ENCODE assay signal across 9 mouse cellular contexts in the genomic region with DNA sequence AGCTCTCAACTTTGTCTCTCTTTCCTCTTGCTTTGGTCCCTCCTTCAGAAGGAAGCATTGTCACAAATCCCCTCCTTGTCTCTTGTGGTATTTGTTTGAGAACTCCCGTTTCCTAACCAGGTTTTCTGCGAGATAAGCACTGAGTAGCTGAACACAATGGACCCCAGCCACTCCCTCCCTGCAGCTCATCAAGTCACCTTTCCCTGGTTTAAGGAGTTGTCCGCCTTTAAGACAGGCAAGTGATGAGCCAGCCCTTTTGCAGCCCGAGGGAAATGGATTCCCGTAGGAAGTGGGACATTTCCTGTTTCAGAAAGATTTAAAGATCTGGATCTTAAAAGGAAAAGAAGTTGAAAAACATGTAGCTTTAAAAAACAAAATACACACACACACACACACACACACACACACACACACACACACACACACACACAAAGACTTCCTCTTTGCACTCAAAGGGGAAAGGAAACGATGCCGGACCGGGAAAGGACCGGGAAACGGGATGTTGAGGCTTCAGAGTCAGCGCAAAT. TPM values are rescaled to one million over a fixed set of nuclear protein-coding genes. Genes with fewer than 3 reads are reported as not detected.
DNase-seq lines count a peak whose midpoint lies in the region; ATAC-seq lines count a peak whose summit lies in the region.
"Had no signal": no experiment of that assay in that cellular context is flagged by ENCODE, and none has a peak within 500 bp of the region (broad histone marks: within the 10 kb centered on the region; RNA-seq: fewer than 3 reads in every experiment).

No protein-coding gene starts in this region.

- peak; percentile 82 for ATAC-seq in granulocyte monocyte progenitor cell, adult 5-6 weeks (replicated peaks; ENCODE audit: poor library complexity, severe bottlenecking)
- ATAC-seq in kidney, embryonic 15.5 days (replicated peaks; ENCODE audit: low FRiP score) = no peak

- H3K27me3 ChIP-seq in kidney, embryonic 15.5 days = no peaks in the 10 kb centered on the region
- H3K27me3 ChIP-seq: midbrain, embryonic 12.5 days had no signal

- WGBS in kidney, embryonic 15.5 days = 59% methylated on average over 11 of the region's 11 CpGs

- H3K4me2 ChIP-seq in kidney, embryonic 15.5 days = peak overlapping the region; percentile 24; the same call in 1 of the 2 replicates
- H3K4me2 ChIP-seq: midbrain, embryonic 12.5 days had no signal

- H3K4me1 ChIP-seq in kidney, embryonic 15.5 days = 0 out of 2 replicates have a peak, but pooled peaks cover 2% of the 10 kb centered on the region
- H3K4me1 ChIP-seq: midbrain, embryonic 12.5 days had no signal

- 0 out of 2 replicates have a peak overlapping the region, but pooled peaks have one; percentile 0 for H3K4me3 ChIP-seq in kidney, embryonic 15.5 days (replicated peaks)
- H3K4me3 ChIP-seq: midbrain, embryonic 12.5 days had no signal

- 0 out of 2 replicates have a peak overlapping the region, but pooled peaks have one; percentile 14 for H3K9ac ChIP-seq in kidney, embryonic 15.5 days
- H3K9ac ChIP-seq: midbrain, embryonic 12.5 days had no signal

- 0 out of 2 replicates have a peak, but pooled peaks cover 2% of the 10 kb centered on the region for H3K36me3 ChIP-seq in kidney, embryonic 15.5 days
- H3K36me3 ChIP-seq: midbrain, embryonic 12.5 days had no signal

- peak overlapping the region; percentile 20; the same call in 1 of the 2 replicates for H3K27ac ChIP-seq in kidney, embryonic 15.5 days
- H3K27ac ChIP-seq: midbrain, embryonic 12.5 days had no signal

- peak; percentile 35 for DNase-seq in adrenal gland, postnatal 10 days
- DNase-seq in adrenal gland, adult 8-10 months = no peak
- DNase-seq in lung, postnatal 14 days = peak; percentile 51
- no peak for DNase-seq in urinary bladder, postnatal 4 days (ENCODE audit: low spot score in 2 of 2)
- no peak for DNase-seq in Muller cell, postnatal 12 days (ENCODE audit: inconsistent ontology term)
- DNase-seq in cerebellum, adult 11 months = no peak

- no peaks in the 10 kb centered on the region for H3K9me3 ChIP-seq in kidney, embryonic 15.5 days (replicated peaks)
- H3K9me3 ChIP-seq: midbrain, embryonic 12.5 days had no signal

RNA-seq across cellular contexts. Expression of gene Tfpi, which starts 16.9 kb away (rescaled TPM):
- total RNA-seq in adrenal gland, postnatal 10 days (2021) = 10 to 100 TPM; 37.4 to 47.0 TPM
- 10 to 100 TPM; 49.3 to 79.9 (median 60.1) TPM for total RNA-seq in adrenal gland, adult 8-10 months (2022)
- 28.4 and 69.7 TPM in 2 replicates for total RNA-seq in granulocyte monocyte progenitor cell, adult 5-6 weeks (2014; fragmentation: Nextera tagmentation)
- 74.5 and 81.7 TPM in 2 replicates for total RNA-seq in granulocyte monocyte progenitor cell, adult 5-6 weeks (2017)
- polyA plus RNA-seq in kidney, embryonic 15.5 days (2015; fragmentation: Nextera tagmentation; extraction: Ambion mirVana) = 34.6 and 38.2 TPM in 2 replicates

RNA-seq across cellular contexts. Expression of gene Calcrl, which starts 34.5 kb away (rescaled TPM):
- 10 to 100 TPM; 32.0 to 33.9 TPM for total RNA-seq in adrenal gland, postnatal 10 days (2021)
- 10 to 100 TPM; 15.8 to 27.4 (median 24.1) TPM for total RNA-seq in adrenal gland, adult 8-10 months (2022)
- 10.0 and 12.3 TPM in 2 replicates for total RNA-seq in granulocyte monocyte progenitor cell, adult 5-6 weeks (2014; fragmentation: Nextera tagmentation)
- total RNA-seq in granulocyte monocyte progenitor cell, adult 5-6 weeks (2017) = 22.8 and 24.4 TPM in 2 replicates
- 65.6 and 73.4 TPM in 2 replicates for polyA plus RNA-seq in kidney, embryonic 15.5 days (2015; fragmentation: Nextera tagmentation; extraction: Ambion mirVana)

Comparison
In these comparisons a context has a peak if more than half of its experiments do, and no peak if none do; other contexts are left out.
1. DNase-seq: peak in adrenal gland, postnatal 10 days (single experiment) and lung, postnatal 14 days (single experiment); none in adrenal gland, adult 8-10 months (single experiment), urinary bladder, postnatal 4 days (0 of 2), Muller cell, postnatal 12 days (single experiment) and cerebellum, adult 11 months (single experiment).